Mouse (Mus musculus): ENCODE measurements at regions not wholly inside any gene's neighbourhood (a gene's known extent, or its start where the extent isn't known, plus 50 kb on each side); places are given as distances from the start of the nearest gene placed in this dataset.

- no peak for DNase-seq
- WGBS: 96% methylated on average over 6 of the region's 6 CpGs
- no peak for TF ChIP-seq POLR2A (IDR thresholded peaks at IDR 0.05; ENCODE audit: control insufficient read depth, extremely low read depth, insufficient read depth, low read length, poor library complexity)
- TF ChIP-seq CTCF (IDR thresholded peaks at IDR 0.05; ENCODE audit: borderline replicate concordance, control insufficient read depth, extremely low read depth, insufficient read depth, low read length, poor library complexity): no peak
Observed at GRCm38 (mm10) chr15:93655743-93656142, 60.1 kb upstream of the Prickle1 start.

GRCm38 (mm10) chr15:93655243-93655642 is 59.6 kb upstream of the Prickle1 start:
- TF ChIP-seq CTCF (IDR thresholded peaks at IDR 0.05; ENCODE audit: borderline replicate concordance, control insufficient read depth, extremely low read depth, insufficient read depth, low read length, poor library complexity) (no peak), POLR2A (IDR thresholded peaks at IDR 0.05; ENCODE audit: control insufficient read depth, extremely low read depth, insufficient read depth, low read length, poor library complexity) (no peak)
- no peaks in the 10 kb centered on the region for H3K27me3 ChIP-seq (ENCODE audit: control insufficient read depth, insufficient read depth, low read length)
- WGBS: 98% methylated on average over 6 of the region's 6 CpGs

More at GRCm38 (mm10) chr15:93655743-93656142, 60.1 kb upstream of the Prickle1 start:
- Histone ChIP-seq H3K27me3 (ENCODE audit: control insufficient read depth, insufficient read depth, low read length) (no peaks in the 10 kb centered on the region), H3K4me1 (replicated peaks; ENCODE audit: control insufficient read depth, insufficient read depth, low read length) (peaks cover 6% of the 10 kb centered on the region), H3K4me3 (ENCODE audit: control insufficient read depth, insufficient read depth, low read length) (no peak overlapping the region), H3K36me3 (ENCODE audit: control insufficient read depth, insufficient read depth, low read length) (no peaks in the 10 kb centered on the region), H3K27ac (ENCODE audit: control insufficient read depth, insufficient read depth, low read length) (no peak overlapping the region)

GRCm38 (mm10) chr15:93653378-93653777 is 57.7 kb upstream of the Prickle1 start:
- H3K27ac ChIP-seq (ENCODE audit: control insufficient read depth, insufficient read depth, low read length): no peak overlapping the region
- peaks cover 6% of the 10 kb centered on the region for H3K4me1 ChIP-seq (replicated peaks; ENCODE audit: control insufficient read depth, insufficient read depth, low read length)
- 96% methylated on average over 1 of the region's 1 CpGs for WGBS
- no peaks in the 10 kb centered on the region for H3K36me3 ChIP-seq (ENCODE audit: control insufficient read depth, insufficient read depth, low read length)
- no peak for DNase-seq
- H3K27me3 ChIP-seq (ENCODE audit: control insufficient read depth, insufficient read depth, low read length): no peaks in the 10 kb centered on the region
- TF ChIP-seq POLR2A (IDR thresholded peaks at IDR 0.05; ENCODE audit: control insufficient read depth, extremely low read depth, insufficient read depth, low read length, poor library complexity): no peak
- no peak for TF ChIP-seq CTCF (IDR thresholded peaks at IDR 0.05; ENCODE audit: borderline replicate concordance, control insufficient read depth, extremely low read depth, insufficient read depth, low read length, poor library complexity)
- no peak overlapping the region for H3K4me3 ChIP-seq (ENCODE audit: control insufficient read depth, insufficient read depth, low read length)

More at GRCm38 (mm10) chr15:93655243-93655642, 59.6 kb upstream of the Prickle1 start:
- Histone ChIP-seq H3K4me3 (ENCODE audit: control insufficient read depth, insufficient read depth, low read length) (no peak overlapping the region), H3K4me1 (replicated peaks; ENCODE audit: control insufficient read depth, insufficient read depth, low read length) (peaks cover 6% of the 10 kb centered on the region), H3K27ac (ENCODE audit: control insufficient read depth, insufficient read depth, low read length) (no peak overlapping the region), H3K36me3 (ENCODE audit: control insufficient read depth, insufficient read depth, low read length) (no peaks in the 10 kb centered on the region)
- no peak for DNase-seq

- DNase-seq: no peak
- Histone ChIP-seq H3K27ac (ENCODE audit: control insufficient read depth, insufficient read depth, low read length) (no peak overlapping the region), H3K36me3 (ENCODE audit: control insufficient read depth, insufficient read depth, low read length) (no peaks in the 10 kb centered on the region), H3K27me3 (ENCODE audit: control insufficient read depth, insufficient read depth, low read length) (no peaks in the 10 kb centered on the region), H3K4me3 (ENCODE audit: control insufficient read depth, insufficient read depth, low read length) (no peak overlapping the region), H3K4me1 (replicated peaks; ENCODE audit: control insufficient read depth, insufficient read depth, low read length) (peaks cover 2% of the 10 kb centered on the region)
- TF ChIP-seq POLR2A (IDR thresholded peaks at IDR 0.05; ENCODE audit: control insufficient read depth, extremely low read depth, insufficient read depth, low read length, poor library complexity): no peak
- TF ChIP-seq CTCF (IDR thresholded peaks at IDR 0.05; ENCODE audit: borderline replicate concordance, control insufficient read depth, extremely low read depth, insufficient read depth, low read length, poor library complexity): no peak
- WGBS: 89% methylated on average over 14 of the region's 14 CpGs
Observed at GRCm38 (mm10) chr15:93650981-93651757, 55.5 kb upstream of the Prickle1 start.

- Histone ChIP-seq H3K27ac (ENCODE audit: control insufficient read depth, insufficient read depth, low read length) (no peak overlapping the region), H3K4me1 (replicated peaks; ENCODE audit: control insufficient read depth, insufficient read depth, low read length) (no peaks in the 10 kb centered on the region)
- WGBS: 98% methylated on average over 2 of the region's 2 CpGs
Observed at GRCm38 (mm10) chr15:93650009-93650522, 54.4 kb upstream of the Prickle1 start.

GRCm38 (mm10) chr15:93648646-93649045 is 53.0 kb upstream of the Prickle1 start:
- Histone ChIP-seq H3K27ac (ENCODE audit: control insufficient read depth, insufficient read depth, low read length) (no peak overlapping the region), H3K4me1 (replicated peaks; ENCODE audit: control insufficient read depth, insufficient read depth, low read length) (no peaks in the 10 kb centered on the region), H3K36me3 (ENCODE audit: control insufficient read depth, insufficient read depth, low read length) (no peaks in the 10 kb centered on the region), H3K27me3 (ENCODE audit: control insufficient read depth, insufficient read depth, low read length) (no peaks in the 10 kb centered on the region), H3K4me3 (ENCODE audit: control insufficient read depth, insufficient read depth, low read length) (no peak overlapping the region)
- WGBS: 95% methylated on average over 4 of the region's 4 CpGs
- TF ChIP-seq CTCF (IDR thresholded peaks at IDR 0.05; ENCODE audit: borderline replicate concordance, control insufficient read depth, extremely low read depth, insufficient read depth, low read length, poor library complexity) (no peak), POLR2A (IDR thresholded peaks at IDR 0.05; ENCODE audit: control insufficient read depth, extremely low read depth, insufficient read depth, low read length, poor library complexity) (no peak)
- DNase-seq: no peak

More at GRCm38 (mm10) chr15:93650009-93650522, 54.4 kb upstream of the Prickle1 start:
- no peak overlapping the region for H3K4me3 ChIP-seq (ENCODE audit: control insufficient read depth, insufficient read depth, low read length)
- TF ChIP-seq POLR2A (IDR thresholded peaks at IDR 0.05; ENCODE audit: control insufficient read depth, extremely low read depth, insufficient read depth, low read length, poor library complexity) (no peak), CTCF (IDR thresholded peaks at IDR 0.05; ENCODE audit: borderline replicate concordance, control insufficient read depth, extremely low read depth, insufficient read depth, low read length, poor library complexity) (no peak)
- H3K27me3 ChIP-seq (ENCODE audit: control insufficient read depth, insufficient read depth, low read length): no peaks in the 10 kb centered on the region
- DNase-seq: no peak
- H3K36me3 ChIP-seq (ENCODE audit: control insufficient read depth, insufficient read depth, low read length): no peaks in the 10 kb centered on the region
